Mouse (Mus musculus) gonadal fat pad, adult 2 months (tissue): ENCODE data around the gene Gatad1. TPM values are rescaled to one million over a fixed set of nuclear protein-coding genes. Genes with fewer than 3 reads are reported as not detected.
A peak's percentile ranks its signal among the peaks of the same experiment; 100 is the strongest.
"Not testable (repeated sequence)": the region's sequence is repeated elsewhere in the genome, so short reads cannot be mapped to it uniquely, and the experiment has no call there.

Experiments
- DNase-seq: peaks from one replicate; pipeline ENCODE4 v3.0.0-alpha.2; 2012; ENCODE audit warnings: low read depth
- polyA plus RNA-seq: library from polyadenylated mRNA; depleted of rRNA; stranded (reverse); fragments of >200 nt; gene quantifications from 2 replicates; pipeline ENCODE4 v1.2.3, GENCODE M21; 2012; rRNA removed

The Gatad1 gene
- 55.0 and 56.2 TPM in 2 replicates for polyA plus RNA-seq

- no peak for DNase-seq
Measured at GRCm38 (mm10) chr5:3657085-3657484, at the start of gene Gatad1. Gene Gatad1 (minus strand): TSS chr5:3657185.

DNA sequence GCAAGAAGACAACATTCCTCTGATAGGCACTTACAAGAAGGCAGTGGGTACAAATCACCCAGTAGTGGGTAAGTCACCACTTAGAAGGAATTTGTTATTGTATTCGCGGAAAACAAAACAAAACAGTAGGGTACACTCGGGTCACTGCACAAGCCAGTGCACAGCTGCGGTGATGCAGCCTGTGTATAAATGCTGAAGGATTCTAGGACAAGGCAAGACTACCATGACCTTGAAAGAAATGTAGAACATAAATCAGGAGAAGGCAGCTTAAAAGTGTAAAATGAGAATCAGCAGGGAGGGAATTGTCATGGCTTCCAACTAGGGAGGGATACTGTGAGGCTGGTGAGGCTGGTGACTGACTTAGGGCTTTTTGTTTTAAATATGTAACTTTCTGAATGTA lies 45.2 kb upstream of the Gatad1 start:
- DNase-seq = no peak

- no peak for DNase-seq
Measured at GRCm38 (mm10) chr5:3700025-3700424, 43.0 kb upstream of the Gatad1 start.

GRCm38 (mm10) chr5:3696031-3696430 lies 39.0 kb upstream of the Gatad1 start:
- no peak for DNase-seq

- DNase-seq = no peak
Measured at GRCm38 (mm10) chr5:3695191-3695590, 38.2 kb upstream of the Gatad1 start.

- DNase-seq = no peak
Measured at GRCm38 (mm10) chr5:3692956-3693355, 36.0 kb upstream of the Gatad1 start.

GRCm38 (mm10) chr5:3691283-3691682 lies 34.3 kb upstream of the Gatad1 start:
- DNase-seq = no peak

DNA sequence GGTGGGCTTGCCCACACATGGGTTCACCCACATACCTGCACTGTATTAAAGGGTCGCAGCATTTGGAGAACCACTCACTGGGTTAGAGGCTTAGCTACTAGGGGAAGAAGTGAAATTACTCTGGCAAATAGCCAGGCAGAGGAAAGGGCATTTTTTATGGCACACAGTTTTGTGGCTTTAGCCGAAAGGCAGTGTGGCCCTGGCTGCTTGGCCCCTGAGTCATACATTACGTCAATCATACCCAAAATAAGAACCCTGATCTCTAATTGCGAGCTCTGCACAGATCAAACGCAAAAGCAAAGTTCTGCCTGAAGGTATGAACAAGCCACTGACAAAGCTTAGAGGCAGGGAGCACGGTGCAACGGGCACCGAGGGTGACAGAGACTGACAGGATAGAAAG lies 31.3 kb upstream of the Gatad1 start:
- no peak for DNase-seq

- no peak for DNase-seq
Measured at GRCm38 (mm10) chr5:3669938-3670554, 13.1 kb upstream of the Gatad1 start.

GRCm38 (mm10) chr5:3666585-3666984 lies 9.6 kb upstream of the Gatad1 start:
- no peak for DNase-seq

- DNase-seq = no peak
Measured at GRCm38 (mm10) chr5:3665225-3665624, 8.2 kb upstream of the Gatad1 start.

GRCm38 (mm10) chr5:3653801-3654200 lies 3.2 kb downstream of the Gatad1 start:
- DNase-seq = no peak

- DNase-seq = not testable (repeated sequence)
Measured at GRCm38 (mm10) chr5:3652903-3653575, 3.9 kb downstream of the Gatad1 start.

DNA sequence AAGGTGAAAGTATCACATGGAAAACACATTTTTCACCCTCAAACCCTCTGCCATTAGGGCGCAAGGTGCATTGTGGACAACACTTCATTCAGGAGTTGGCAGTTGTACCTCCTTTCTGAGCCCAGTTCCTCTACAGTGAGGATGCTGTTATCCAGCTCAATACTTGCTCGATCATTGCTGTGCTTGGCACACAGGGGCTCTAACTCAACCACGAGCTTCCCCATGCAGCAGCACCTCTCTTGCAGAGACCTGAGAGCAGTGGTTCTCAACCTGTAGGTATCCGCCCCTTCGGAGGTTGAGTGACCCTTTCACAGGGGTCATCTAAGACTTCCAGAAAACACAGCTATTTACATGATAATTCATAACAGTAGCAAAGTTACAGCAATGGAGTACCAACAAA lies 5.4 kb downstream of the Gatad1 start:
- DNase-seq = no peak

DNA sequence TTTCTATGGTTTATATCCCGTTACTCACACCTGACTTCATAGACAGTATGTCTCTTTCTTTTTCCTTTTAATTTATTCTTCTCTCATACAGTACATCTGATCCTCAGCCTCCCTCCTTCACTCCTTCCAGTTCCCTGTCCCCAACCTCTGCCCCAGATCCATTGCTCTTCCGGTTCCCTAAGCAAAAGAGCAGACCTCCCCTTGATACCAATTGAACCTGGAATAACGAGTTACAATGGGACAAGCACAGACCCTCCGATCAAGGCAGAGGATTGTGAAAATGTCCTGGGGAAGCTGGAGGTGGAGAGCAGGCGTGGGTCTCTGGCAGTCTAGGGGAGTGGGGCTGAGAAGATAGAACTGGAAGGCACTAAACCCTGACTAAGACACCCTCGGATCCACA lies 6.1 kb downstream of the Gatad1 start, which contains the start of gene Tmbim7:
Gene Tmbim7, plus strand, starts transcription at position 301 of the 400 bp plus-strand sequence.
- DNase-seq = no peak

GRCm38 (mm10) chr5:3648849-3649210 lies 8.2 kb downstream of the Gatad1 start:
- DNase-seq = no peak

- no peak for DNase-seq
Measured at GRCm38 (mm10) chr5:3648206-3648848, 8.7 kb downstream of the Gatad1 start.

GRCm38 (mm10) chr5:3647708-3648121 lies 9.3 kb downstream of the Gatad1 start:
- DNase-seq = peak; percentile 17

- peak; percentile 41 for DNase-seq
Measured at GRCm38 (mm10) chr5:3646991-3647707, 9.8 kb downstream of the Gatad1 start.

- no peak for DNase-seq
Measured at GRCm38 (mm10) chr5:3646539-3646938, 10.4 kb downstream of the Gatad1 start.

DNA sequence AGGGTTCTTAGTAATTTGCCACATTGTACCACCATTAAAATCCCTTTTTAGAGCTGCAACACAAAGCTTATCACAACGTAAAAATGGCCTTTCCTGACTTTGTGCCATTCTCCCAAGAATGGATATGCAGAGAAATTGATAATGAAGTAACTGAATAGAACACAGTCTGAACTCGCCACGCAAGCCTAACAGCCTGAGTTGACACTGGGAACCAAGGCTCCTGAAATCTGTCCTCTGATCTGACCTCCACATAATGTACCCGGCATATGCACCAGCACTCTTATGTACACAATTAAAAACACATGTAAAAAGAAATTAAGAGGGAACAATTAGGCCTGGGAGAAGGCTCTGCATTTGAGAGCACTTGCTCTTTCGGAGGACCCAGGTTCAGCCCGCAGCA lies 11.7 kb downstream of the Gatad1 start:
- DNase-seq = no peak

- DNase-seq = no peak
Measured at GRCm38 (mm10) chr5:3644621-3645020, 12.4 kb downstream of the Gatad1 start.
